Mouse (Mus musculus): ENCODE measurements around the gene Acad11.

The Acad11 gene

GRCm38 (mm10) chr9:104080038-104080437, 16.9 kb downstream of the Acad11 start:
- DNase-seq (ENCODE audit: low read depth): no peak

GRCm38 (mm10) chr9:104085730-104086429, 22.7 kb downstream of the Acad11 start:
- no peak for DNase-seq (ENCODE audit: low read depth)

GRCm38 (mm10) chr9:104088555-104088954, 25.4 kb downstream of the Acad11 start:
- no peak for DNase-seq (ENCODE audit: low read depth)

- DNase-seq (ENCODE audit: low read depth): no peak
These were observed 29.8 kb downstream of the Acad11 start for GRCm38 (mm10) chr9:104092945-104093344.

DNA sequence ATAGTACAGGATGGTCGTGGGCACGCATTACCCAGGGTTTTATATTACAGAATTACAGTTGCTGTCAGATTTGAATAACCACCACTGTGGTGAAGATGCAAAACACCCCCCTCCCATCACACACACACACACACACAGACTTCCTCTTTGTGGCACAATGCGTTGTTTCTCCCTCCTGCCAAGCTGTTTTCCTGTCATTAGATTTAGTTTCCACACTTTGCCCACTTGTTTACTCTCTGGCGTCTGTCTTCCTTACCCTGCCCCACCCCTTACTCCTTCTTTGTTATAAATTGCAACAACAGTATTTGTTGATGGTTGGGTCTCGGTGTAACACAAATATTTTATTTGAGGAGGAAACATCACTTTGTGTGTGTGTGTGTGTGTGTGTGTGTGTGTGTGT, 35.1 kb downstream of the Acad11 start:
- DNase-seq (ENCODE audit: low read depth): peak; percentile 86

DNA sequence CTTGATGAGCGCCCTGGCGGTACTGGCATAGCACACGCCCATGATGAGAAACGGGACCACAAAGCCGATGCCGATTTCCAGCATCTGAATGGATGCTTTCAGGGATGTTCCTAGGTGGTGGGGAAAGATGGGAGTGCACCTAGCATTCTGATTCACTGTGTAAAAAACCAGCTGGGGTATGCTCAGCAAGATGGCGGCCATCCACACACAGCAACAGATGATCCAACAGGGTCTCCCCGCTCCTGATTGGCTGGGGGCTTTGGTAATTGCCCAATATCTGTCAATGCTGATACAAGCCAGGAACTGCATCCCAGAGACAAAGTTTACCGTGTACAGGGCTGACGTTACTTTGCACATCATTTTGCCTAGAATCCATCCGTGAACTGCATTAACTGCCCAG, 35.9 kb downstream of the Acad11 start:
- no peak for DNase-seq (ENCODE audit: low read depth)

GRCm38 (mm10) chr9:104100822-104101221, 37.6 kb downstream of the Acad11 start:
- no peak for DNase-seq (ENCODE audit: low read depth)

- DNase-seq (ENCODE audit: low read depth): no peak
These were observed 38.3 kb downstream of the Acad11 start for GRCm38 (mm10) chr9:104101458-104101857.

- no peak for DNase-seq (ENCODE audit: low read depth)
These were observed 39.1 kb downstream of the Acad11 start for GRCm38 (mm10) chr9:104102301-104102700.

DNA sequence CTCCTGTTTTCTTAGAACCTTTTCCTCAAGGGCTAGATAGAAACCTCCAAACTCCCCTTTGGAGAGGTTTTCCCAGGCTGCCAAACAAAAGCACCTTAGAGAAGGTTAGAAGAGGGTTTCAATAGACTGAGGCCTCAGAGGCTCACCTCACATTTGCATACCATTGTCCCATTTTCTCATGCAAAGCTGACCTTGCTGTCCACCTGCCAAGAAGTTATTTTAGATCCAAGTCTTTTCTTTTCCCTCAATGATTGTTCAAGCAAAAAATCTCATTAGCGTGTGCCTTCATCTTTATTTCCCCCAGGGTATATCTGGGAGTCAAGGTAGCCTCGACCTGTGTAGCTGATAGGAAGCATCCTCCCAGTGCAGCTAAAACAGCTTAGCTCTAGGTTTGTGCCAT, 39.7 kb downstream of the Acad11 start:
- DNase-seq (ENCODE audit: low read depth): no peak

DNA sequence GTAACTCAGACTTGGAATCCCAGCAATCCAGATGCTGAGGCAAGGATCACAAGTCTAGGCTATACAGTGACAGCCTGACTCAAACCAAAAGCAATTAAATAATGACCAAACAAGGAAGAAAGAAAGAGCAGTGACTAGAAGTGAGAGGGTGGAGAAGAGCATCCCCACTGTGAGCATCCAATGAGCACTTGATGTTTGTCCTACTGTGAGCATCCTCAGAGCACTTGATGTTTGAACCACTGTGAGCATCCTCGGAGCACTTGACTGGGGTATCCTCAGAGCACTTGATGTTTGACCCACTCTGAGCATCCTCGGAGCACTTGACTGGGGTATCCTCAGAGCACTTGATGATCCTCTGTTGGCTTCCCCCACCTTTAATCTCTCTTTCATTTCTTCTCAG, 41.8 kb downstream of the Acad11 start:
- no peak for DNase-seq (ENCODE audit: low read depth)

DNA sequence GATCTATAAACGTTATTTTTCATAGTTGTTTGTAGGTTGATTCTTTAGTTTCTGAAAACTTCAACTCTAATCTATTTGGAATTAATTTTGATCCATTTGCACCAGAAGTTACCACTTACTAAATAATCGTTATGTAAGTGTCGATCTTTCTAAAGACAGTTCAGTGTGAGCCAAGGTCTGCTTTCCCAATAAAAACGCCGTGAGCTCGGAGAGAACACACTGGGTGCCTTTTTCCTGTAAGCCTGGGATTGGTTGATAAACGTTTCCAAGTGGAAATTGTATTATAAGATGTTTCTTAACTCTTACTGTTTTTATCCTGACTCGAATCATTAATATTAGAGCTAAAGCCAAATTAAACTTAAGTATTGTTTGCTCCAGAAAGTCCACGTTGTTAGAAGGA, 43.8 kb downstream of the Acad11 start:
- DNase-seq (ENCODE audit: low read depth): no peak

DNA sequence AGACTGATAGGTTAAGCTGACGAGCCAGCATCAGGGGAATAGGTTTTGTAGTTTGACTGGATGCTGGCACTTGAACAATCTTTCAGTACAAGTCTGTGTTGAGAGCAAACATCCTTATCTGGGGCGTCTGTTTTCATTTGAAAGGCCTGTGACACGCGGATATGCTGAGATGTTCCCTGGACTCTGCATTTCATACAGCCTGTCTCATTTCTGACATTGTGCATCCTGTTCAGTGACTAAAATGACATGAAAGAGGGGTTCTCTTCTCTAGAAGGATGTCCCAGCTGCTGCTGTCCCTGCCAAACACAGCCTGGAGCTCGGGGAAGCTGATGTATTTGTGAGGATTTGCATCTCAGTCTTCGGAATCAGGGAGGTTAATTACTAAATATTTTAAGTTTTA, 44.3 kb downstream of the Acad11 start:
- no peak for DNase-seq (ENCODE audit: low read depth)

DNA sequence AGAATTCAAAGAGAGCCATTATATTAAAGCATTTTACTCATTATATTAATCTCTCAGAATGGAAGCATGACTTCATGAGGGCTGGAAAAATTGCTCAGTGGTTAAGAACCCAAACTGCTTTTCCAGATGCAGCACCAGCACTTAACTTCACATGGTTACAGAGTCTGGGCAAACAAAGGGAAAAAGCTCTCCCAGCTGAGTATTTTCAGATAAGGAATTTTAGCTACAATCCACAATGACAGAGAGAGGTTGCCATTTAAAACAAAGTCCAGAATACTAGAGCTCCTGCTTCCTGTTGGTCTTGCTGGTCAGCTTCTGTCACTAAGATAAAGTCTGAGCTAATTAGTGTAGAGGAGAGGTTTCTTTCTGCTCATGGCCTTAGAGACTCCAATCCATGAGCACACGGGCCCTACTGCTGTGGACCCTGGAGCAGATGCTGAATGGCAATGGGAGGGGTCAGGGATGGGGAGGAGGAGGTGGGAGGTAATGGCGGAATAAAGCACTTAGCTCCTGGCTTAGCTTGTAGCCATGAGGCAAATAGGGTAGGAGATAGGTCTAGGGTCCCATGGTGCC, 45.5 kb downstream of the Acad11 start:
- DNase-seq (ENCODE audit: low read depth): no peak

- DNase-seq (ENCODE audit: low read depth): no peak
These were observed 46.0 kb downstream of the Acad11 start for GRCm38 (mm10) chr9:104109151-104109550.

- peak; percentile 32 for DNase-seq (ENCODE audit: low read depth)
These were observed 59.9 kb downstream of the Acad11 start for GRCm38 (mm10) chr9:104123101-104123500.

DNA sequence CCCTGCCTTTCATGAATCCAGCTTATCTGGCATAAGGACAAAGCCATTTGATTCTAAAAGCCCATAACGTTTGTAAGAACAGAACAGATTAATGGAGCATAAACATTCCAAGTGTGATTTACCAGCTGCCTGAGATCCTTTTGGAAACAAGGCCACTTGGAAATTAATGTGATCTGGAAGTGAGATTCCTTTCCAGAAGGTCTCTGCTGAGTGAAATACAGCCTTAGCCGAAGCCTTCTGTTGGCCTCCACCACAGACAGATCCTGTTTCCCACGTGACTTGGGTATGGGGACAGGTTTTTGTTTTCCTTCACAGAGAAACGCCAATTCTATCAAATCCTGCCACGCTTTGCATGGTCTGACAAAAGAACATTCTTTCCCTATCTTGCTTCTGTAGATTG, 60.4 kb downstream of the Acad11 start:
- DNase-seq (ENCODE audit: low read depth): no peak

- DNase-seq (ENCODE audit: low read depth): no peak
These were observed 63.7 kb downstream of the Acad11 start, which contains the start of gene Ackr4 for GRCm38 (mm10) chr9:104126833-104127232. Ackr4 (minus strand) TSS chr9:104126933.

- DNase-seq (ENCODE audit: low read depth): no peak
These were observed 64.9 kb downstream of the Acad11 start for GRCm38 (mm10) chr9:104128110-104128509.

DNA sequence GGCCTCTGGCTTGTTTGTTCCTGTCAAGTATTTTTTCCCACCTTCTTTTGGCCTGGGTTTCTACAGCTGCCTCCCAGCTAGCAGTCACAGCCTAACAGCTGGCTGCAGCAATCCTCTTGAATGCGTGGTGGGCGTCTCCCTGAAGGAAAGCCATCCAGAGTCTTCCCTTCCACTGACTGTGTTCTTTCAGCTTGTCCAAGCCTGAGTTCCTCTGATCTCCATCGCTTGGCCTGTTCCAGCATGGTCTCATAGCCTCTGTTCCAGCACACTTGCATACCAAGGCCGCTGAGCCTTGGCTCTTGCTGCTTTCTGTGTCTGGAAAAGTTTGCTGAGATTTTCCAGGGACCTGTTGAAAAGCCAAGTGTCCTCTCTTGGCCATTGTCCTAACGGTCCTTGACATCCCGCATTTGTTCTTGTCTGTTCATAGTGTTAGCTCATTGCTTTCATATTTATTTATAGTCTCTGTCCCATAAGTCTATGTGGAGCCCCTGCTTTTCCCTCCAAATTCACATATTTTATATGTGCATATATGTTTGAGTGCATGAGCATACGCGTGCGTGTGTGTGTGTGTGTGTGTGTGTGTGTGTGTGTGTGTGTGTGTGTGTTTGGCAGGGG, 67.1 kb downstream of the Acad11 start:
- no peak for DNase-seq (ENCODE audit: low read depth)

DNA sequence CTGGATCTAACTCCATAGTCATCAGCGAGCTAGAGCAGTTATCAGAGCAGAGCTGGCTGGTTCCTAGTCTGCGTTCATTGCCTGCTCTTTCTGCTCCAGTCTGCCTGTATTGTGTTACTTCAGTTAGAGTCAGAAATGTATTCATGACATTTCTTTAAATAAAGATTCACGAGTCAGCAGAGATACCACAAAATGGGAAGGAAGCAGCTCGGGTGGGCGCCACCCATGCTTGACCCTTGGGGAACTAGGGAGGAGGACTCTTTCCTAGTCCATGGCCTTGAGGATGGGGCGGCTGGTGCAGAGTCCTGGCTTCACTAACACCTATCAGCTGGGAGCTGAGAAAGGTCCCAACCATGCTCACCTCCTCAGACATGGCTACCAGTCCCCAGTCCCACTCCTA, 77.2 kb downstream of the Acad11 start:
- no peak for DNase-seq (ENCODE audit: low read depth)

GRCm38 (mm10) chr9:104142805-104143204, 79.6 kb downstream of the Acad11 start:
- no peak for DNase-seq (ENCODE audit: low read depth)

DNA sequence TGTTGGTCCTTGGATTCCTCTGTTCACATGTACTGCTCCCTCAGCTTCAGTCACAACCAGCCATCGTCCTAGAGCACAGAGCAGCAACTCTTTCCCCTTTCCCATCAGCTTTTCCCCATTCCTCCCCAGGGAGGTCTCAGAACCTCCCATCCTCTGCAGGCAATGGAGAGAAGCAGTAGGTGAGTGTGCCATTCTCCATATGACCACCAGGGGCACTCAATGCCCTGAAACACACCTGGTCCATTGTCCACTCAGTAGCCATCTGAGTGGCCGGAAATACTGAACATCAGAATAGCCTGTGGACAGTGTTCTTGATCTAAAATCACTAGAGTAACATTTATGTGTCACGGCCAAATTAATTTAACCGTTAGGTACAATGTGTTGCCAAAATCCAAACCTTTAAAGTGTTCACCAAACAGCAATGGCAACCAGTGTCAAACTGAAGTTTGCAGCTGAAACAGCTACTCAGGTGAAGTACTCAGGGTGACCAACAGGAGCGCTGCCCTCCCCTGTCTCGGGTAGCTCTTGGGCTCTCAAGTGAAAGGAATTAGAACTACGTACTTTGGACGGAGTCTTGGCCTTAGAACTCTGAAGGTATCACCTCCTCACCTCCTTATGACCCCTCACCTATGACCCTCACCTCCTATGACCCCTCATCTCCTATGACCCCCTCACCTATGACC, 81.3 kb downstream of the Acad11 start:
- peak; percentile 11 for DNase-seq (ENCODE audit: low read depth)
